Mouse (Mus musculus): Measurements from ENCODE around the gene Ptprj. TPM values are rescaled to one million over a fixed set of nuclear protein-coding genes. Genes with fewer than 3 reads are reported as not detected.

Ptprj gene
- polyA plus RNA-seq, 1 experiment from 2014 or later, result 4.9 TPM

DNA sequence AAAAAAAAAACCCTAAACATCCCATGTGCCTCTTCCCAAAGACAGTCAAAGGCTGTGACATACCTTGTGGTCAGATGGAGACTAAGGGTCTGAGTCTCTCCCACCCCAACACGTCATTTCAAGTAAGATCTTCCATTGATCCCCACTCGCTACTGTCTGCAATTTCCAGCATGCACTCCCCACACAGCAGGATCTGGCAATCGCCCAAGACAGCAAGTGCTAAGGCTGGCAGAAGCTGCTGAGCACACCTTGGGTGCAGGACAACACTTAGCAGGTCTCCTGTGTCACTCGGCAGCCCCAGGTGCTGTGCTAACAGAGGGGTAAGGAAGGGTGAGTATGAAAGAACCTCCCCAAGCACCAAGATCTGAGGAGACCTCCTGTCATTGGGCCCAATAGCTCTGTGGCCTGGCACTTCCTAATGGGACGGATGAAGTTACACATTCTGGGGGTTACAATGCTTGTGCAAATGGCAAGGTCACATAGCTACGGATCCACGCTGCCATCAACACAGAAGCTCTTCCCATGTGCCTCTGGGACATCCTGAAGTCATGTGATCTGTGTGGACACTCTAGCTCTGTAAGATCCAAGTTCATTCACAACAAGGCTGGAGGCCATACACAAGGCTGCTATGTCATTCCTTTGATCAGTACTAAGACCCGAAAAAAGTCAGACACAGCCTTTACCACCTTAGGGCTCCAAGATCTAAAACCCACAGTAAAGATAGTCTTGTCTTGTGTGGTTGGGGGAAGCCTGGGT, 13.5 kb downstream of the Ptprj start:
- H3K27me3 ChIP-seq (replicated peaks), result no peaks in the 10 kb centered on the region
- no peaks in the 10 kb centered on the region for H3K9me3 ChIP-seq
- no peaks in the 10 kb centered on the region for H3K36me3 ChIP-seq
- WGBS, result 75% methylated on average over 8 of the region's 8 CpGs
- no peak for ATAC-seq (ENCODE audit: insufficient read depth, low FRiP score, low read depth)
- H3K9ac ChIP-seq, result no peak overlapping the region
- H3K4me2 ChIP-seq, result no peak overlapping the region
- no peak overlapping the region for H3K27ac ChIP-seq
- 0 out of 2 replicates have a peak, but pooled peaks cover 14% of the 10 kb centered on the region for H3K4me1 ChIP-seq
- H3K4me3 ChIP-seq (replicated peaks), result no peak overlapping the region

DNA sequence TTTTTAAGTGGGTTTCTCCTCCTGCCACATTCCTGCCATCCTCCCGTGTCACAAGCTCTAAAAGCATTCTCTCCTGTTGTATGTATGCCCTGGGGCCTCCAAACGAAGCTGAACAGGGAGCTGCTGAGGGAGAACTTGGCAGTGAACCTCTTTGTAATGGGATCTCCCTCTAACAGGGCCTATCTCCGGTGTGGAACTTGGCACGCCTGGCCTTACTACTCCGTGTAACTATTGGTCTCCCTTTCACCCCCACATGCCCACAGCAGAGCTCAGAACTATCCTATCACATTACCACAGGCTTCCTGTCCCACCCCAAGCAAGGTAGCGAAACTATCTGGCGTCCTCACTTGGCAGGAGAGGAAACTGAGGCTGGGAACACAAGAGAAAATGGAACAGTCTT, 14.4 kb downstream of the Ptprj start:
- peak overlapping the region; percentile 33; the same call in 1 of the 2 replicates for H3K27ac ChIP-seq
- H3K4me1 ChIP-seq, result 0 out of 2 replicates have a peak, but pooled peaks cover 16% of the 10 kb centered on the region

DNA sequence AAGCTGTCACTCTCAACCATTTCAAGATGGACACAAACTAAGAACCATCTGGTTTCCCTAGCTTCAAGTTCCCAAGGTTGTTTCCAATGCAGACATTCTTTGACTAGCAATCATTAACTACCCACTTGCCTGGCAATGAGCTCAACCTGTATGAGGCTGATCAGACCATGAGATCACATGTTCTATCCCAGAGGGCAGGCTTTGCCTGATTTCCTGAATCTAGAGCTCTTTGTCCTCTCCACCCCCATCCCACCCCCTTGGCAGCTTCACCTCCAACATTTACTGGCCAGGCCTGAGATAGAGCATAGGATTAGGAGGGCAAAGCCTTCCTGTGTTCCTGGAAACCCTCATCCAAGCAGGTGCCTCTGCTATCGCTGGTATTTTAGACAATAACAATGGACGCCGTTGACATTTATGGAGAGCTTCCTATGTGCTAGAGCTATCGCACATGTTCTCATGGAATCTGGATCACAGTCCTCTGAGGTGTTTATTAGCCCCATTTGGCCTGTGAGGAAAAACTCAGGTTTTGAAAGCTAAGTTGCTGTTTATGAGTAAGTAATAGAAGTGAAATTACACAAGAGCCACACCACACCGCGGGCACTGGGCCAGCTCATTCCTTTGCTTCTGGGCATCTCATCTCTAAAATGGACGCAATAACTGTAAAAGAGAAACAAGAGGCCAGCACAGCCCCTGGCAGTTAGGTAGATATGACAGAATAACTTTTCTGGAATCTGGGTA, 15.1 kb downstream of the Ptprj start:
- Histone ChIP-seq H3K27me3 (replicated peaks) (no peaks in the 10 kb centered on the region), H3K36me3 (no peaks in the 10 kb centered on the region), H3K4me2 (no peak overlapping the region), H3K4me1 (0 out of 2 replicates have a peak, but pooled peaks cover 23% of the 10 kb centered on the region), H3K27ac (peak overlapping the region; percentile 33; the same call in 1 of the 2 replicates), H3K9me3 (no peaks in the 10 kb centered on the region), H3K9ac (no peak overlapping the region), H3K4me3 (replicated peaks) (no peak overlapping the region)
- 78% methylated on average over 7 of the region's 7 CpGs for WGBS
- peak; percentile 68 for ATAC-seq (ENCODE audit: insufficient read depth, low FRiP score, low read depth)

More for the DNA sequence above, 14.4 kb downstream of the Ptprj start:
- no peaks in the 10 kb centered on the region for H3K27me3 ChIP-seq (replicated peaks)
- no peak overlapping the region for H3K4me3 ChIP-seq (replicated peaks)
- H3K9me3 ChIP-seq, result no peaks in the 10 kb centered on the region
- H3K9ac ChIP-seq, result no peak overlapping the region
- 60% methylated on average over 7 of the region's 7 CpGs for WGBS
- H3K4me2 ChIP-seq, result no peak overlapping the region
- no peaks in the 10 kb centered on the region for H3K36me3 ChIP-seq
- peak; percentile 69; the same call in 1 of the 2 replicates for ATAC-seq (ENCODE audit: insufficient read depth, low FRiP score, low read depth)

DNA sequence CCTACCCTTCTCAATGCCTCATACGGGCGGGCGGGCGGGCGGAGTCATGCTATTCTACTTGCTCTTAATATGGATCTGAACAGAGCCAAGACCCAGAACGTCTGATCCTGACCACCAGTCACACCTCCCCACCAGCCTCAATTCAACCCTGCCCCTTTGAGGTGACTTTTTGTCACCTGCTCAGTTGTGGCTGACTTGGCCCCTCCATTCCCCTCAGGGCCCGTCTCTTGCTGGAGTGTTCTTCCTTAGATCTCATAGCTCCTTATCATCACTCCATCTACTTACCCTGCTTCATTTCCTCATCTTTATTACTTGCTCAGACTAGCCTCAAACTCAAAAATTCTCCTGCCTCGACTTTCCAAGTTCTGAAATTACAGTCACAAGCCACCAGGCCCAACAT, 15.9 kb downstream of the Ptprj start:
- Histone ChIP-seq H3K36me3 (no peaks in the 10 kb centered on the region), H3K4me2 (no peak overlapping the region), H3K4me3 (replicated peaks) (no peak overlapping the region), H3K27me3 (replicated peaks) (no peaks in the 10 kb centered on the region), H3K9ac (no peak overlapping the region), H3K27ac (no peak overlapping the region), H3K9me3 (no peaks in the 10 kb centered on the region), H3K4me1 (0 out of 2 replicates have a peak, but pooled peaks cover 24% of the 10 kb centered on the region)
- 87% methylated on average over 8 of the region's 8 CpGs for whole genome bisulfite sequencing
- ATAC-seq (ENCODE audit: insufficient read depth, low FRiP score, low read depth), result no peak

DNA sequence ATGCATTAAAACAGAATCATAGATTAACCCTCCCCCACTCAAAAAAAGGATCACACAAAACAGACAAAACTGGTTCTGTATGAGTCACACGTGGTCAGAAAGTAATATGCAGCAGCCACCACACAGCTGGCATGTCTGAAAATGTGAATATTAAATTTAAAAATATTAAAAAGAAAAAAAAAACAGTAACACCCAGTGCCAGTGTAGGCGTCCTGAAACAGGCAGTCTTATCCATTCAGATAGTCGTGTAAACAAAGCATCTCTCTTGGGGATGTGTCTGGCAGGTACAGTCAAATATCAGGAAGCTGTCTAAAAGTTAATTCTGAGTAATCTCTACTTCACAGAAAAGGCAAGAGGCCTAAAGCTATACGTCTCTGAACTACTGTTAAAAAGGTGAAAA, 17.3 kb downstream of the Ptprj start:
- H3K9ac ChIP-seq, result no peak overlapping the region
- no peak for ATAC-seq (ENCODE audit: insufficient read depth, low FRiP score, low read depth)
- 0 out of 2 replicates have a peak, but pooled peaks cover 24% of the 10 kb centered on the region for H3K4me1 ChIP-seq
- no peaks in the 10 kb centered on the region for H3K36me3 ChIP-seq
- no peak overlapping the region for H3K4me3 ChIP-seq (replicated peaks)
- H3K27me3 ChIP-seq (replicated peaks), result no peaks in the 10 kb centered on the region
- WGBS, result 56% methylated on average over 4 of the region's 4 CpGs
- no peak overlapping the region for H3K27ac ChIP-seq
- no peaks in the 10 kb centered on the region for H3K9me3 ChIP-seq
- H3K4me2 ChIP-seq, result no peak overlapping the region

DNA sequence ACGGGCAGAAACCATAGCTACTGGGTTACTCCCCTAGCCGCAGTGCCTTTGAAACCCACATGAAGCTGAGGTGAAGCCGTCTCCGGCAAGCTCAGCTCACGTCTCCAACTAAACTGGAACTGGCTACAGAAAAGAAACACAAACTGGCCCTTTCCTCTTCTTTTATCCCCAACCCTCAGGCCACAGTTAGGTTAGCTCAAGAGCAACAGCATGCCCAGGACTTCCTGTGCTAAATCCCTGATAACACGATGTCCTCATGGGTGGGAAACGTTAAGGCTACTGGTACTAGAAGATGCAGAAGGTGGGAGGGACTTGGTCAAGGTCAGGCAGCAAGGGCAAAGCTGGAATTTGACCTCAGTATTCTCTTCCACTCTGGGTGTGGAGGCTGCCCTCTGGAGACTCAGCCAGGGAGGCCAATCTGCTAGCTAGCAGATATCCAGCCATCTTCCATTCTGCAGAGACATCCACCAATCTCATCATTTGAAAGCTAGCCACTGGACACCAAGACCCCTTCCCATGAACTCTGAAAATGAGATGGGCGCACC, 18.2 kb downstream of the Ptprj start:
- Histone ChIP-seq H3K4me1 (0 out of 2 replicates have a peak, but pooled peaks cover 24% of the 10 kb centered on the region), H3K4me3 (replicated peaks) (no peak overlapping the region), H3K27me3 (replicated peaks) (no peaks in the 10 kb centered on the region), H3K4me2 (no peak overlapping the region), H3K9ac (no peak overlapping the region), H3K9me3 (no peaks in the 10 kb centered on the region), H3K27ac (no peak overlapping the region), H3K36me3 (no peaks in the 10 kb centered on the region)
- WGBS, result 64% methylated on average over 8 of the region's 8 CpGs
- no peak for ATAC-seq (ENCODE audit: insufficient read depth, low FRiP score, low read depth)

DNA sequence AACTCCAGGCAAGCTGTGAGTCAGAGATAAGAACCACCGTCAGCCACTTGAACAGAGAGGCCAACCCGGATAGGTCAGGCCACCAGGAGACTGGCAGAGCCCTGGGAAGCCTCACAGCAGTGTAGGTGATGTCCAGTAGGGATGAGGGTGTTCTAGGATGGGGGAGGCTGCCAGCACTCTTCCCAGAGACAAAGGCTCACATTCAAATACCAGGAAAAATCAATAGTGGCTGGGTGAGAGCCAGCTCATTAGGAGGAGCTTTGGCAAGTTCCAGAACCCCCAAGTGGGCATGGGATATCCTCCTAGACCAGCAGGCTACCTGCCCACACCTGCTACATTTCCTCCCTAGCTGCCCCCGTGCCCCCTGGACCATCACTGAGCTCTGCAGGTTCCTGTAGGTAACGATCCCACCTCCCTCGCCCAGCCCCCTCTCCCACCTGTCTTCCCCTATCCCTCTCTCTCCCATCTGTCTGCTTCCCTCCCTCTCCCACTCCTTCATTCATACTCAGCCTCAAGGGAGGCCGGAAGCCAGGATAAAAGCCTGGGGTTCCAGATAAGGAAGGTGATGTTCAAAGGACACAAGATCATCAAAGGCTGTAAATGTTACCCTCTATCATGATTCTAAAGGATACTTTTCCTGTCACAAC, 20.1 kb downstream of the Ptprj start:
- Histone ChIP-seq H3K9me3 (no peaks in the 10 kb centered on the region), H3K4me1 (0 out of 2 replicates have a peak, but pooled peaks cover 11% of the 10 kb centered on the region), H3K9ac (no peak overlapping the region), H3K36me3 (no peaks in the 10 kb centered on the region), H3K4me2 (no peak overlapping the region), H3K27ac (peak overlapping the region; percentile 54; the same call in 1 of the 2 replicates), H3K27me3 (replicated peaks) (no peaks in the 10 kb centered on the region), H3K4me3 (replicated peaks) (no peak overlapping the region)
- peak; percentile 91 for ATAC-seq (ENCODE audit: insufficient read depth, low FRiP score, low read depth)
- 44% methylated on average over 6 of the region's 6 CpGs for WGBS

DNA sequence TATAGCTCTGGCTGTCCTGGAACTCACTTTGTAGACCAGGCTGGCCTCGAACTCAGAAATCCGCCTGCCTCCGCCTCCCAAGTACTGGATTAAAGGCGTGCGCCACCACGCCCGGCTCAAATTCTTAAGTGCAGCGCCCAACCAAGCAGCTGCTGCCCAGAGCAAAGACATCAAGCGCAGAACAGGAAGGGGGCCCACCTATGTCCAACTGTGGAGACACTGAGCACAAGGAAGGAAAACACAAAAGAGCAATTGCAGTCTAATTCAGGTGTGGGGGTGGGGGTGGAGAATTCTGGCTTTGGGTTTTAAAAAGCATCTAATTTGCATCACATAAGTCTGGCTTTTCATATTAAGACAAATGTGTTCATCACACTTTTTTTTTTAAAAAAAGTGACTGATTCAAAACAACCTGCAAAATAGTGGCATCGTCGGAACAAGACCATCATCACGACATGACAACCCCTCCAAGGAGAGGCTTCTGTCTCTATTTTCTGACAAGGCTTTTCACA, 20.7 kb downstream of the Ptprj start:
- H3K9me3 ChIP-seq, result no peaks in the 10 kb centered on the region
- no peaks in the 10 kb centered on the region for H3K27me3 ChIP-seq (replicated peaks)
- no peak overlapping the region for H3K4me2 ChIP-seq
- H3K4me1 ChIP-seq, result 0 out of 2 replicates have a peak, but pooled peaks cover 11% of the 10 kb centered on the region
- peak overlapping the region; percentile 54; the same call in 1 of the 2 replicates for H3K27ac ChIP-seq
- H3K9ac ChIP-seq, result no peak overlapping the region
- no peak overlapping the region for H3K4me3 ChIP-seq (replicated peaks)
- ATAC-seq (ENCODE audit: insufficient read depth, low FRiP score, low read depth), result no peak
- 83% methylated on average over 12 of the region's 12 CpGs for WGBS
- H3K36me3 ChIP-seq, result no peaks in the 10 kb centered on the region

DNA sequence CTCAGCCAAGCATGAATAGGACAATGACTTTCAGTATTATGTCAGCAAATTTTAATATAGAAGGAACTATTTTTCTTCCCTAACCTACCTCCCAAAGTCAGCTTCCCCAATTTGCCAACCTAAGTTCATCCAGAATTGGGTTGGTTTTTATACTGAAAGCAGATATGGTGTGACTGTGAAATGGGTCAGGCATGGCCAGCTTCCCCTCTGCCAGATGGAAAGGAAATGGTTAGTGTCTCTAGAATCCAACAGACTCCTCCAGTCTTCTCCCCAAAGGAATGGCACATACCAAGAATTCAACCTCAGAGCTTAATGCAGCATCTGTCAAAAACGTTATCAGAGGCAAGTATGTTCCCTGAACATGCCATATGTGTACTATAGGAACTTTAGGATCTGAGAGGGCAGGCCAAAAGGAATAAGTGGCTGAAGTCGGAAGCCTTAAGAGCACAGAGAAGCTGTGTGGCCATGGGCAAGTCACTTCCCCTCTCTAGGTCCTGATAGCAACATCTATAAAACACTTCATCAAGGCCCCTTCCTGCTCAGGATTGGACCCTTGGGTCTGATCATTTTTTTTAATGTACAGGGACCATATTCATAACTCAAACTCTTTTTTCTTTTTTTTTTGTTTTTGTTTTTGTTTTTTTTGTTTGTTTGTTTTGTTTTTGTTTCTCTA, 21.3 kb downstream of the Ptprj start:
- Histone ChIP-seq H3K4me1 (0 out of 2 replicates have a peak, but pooled peaks cover 11% of the 10 kb centered on the region), H3K9ac (no peak overlapping the region), H3K27me3 (replicated peaks) (no peaks in the 10 kb centered on the region), H3K36me3 (no peaks in the 10 kb centered on the region), H3K27ac (0 out of 2 replicates have a peak overlapping the region, but pooled peaks have one; percentile 54), H3K4me3 (replicated peaks) (no peak overlapping the region), H3K4me2 (no peak overlapping the region), H3K9me3 (no peaks in the 10 kb centered on the region)
- WGBS, result 77% methylated on average over 2 of the region's 2 CpGs
- no peak for ATAC-seq (ENCODE audit: insufficient read depth, low FRiP score, low read depth)

DNA sequence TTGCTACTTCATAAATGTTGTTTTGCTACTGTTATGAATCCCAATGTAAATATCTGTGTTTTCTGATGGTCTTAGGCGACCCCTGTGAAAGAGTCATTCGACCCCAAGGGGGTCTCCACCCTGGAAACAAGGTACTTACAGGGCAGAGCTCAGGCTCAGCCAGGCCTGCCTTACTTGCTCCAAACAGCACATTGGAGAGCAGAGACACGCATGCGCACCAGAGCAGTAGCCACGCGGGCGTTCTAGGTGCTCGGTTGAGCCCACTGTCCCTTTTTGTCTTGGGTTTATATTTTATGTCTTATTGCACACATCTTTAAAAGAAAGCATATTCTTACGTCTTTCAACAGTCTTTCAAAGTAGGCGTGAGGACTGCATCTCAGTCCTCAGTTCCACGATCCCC, 22.1 kb downstream of the Ptprj start:
- Histone ChIP-seq H3K4me3 (replicated peaks) (no peak overlapping the region), H3K27me3 (replicated peaks) (no peaks in the 10 kb centered on the region), H3K36me3 (no peaks in the 10 kb centered on the region), H3K9me3 (no peaks in the 10 kb centered on the region), H3K9ac (no peak overlapping the region), H3K4me1 (0 out of 2 replicates have a peak, but pooled peaks cover 11% of the 10 kb centered on the region), H3K27ac (no peak overlapping the region), H3K4me2 (no peak overlapping the region)
- no peak for ATAC-seq (ENCODE audit: insufficient read depth, low FRiP score, low read depth)
- 84% methylated on average over 11 of the region's 11 CpGs for WGBS

DNA sequence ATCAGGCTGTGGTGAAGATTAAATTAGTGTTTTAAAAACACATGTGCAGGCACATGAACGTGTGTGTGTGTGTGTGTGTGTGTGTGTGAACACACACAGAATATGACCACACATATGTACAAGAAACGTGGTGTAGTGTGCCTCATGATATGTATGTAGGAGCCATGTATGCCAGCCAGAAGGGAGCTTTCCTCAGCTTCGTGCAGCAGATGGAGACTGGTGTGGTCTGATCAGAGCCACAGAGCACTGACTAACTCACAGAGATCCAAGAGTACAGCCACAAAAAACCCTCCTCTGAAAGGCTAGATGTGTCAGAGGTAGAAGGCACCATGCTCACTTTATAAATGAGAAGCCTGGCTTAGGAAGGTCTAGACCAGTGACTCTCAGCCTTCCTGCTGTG, 22.5 kb downstream of the Ptprj start:
- H3K27ac ChIP-seq, result no peak overlapping the region
- 0 out of 2 replicates have a peak, but pooled peaks cover 11% of the 10 kb centered on the region for H3K4me1 ChIP-seq
- WGBS, result 68% methylated on average over 3 of the region's 3 CpGs
- H3K4me2 ChIP-seq, result no peak overlapping the region
- no peak overlapping the region for H3K4me3 ChIP-seq (replicated peaks)
- H3K9me3 ChIP-seq, result no peaks in the 10 kb centered on the region
- ATAC-seq (ENCODE audit: insufficient read depth, low FRiP score, low read depth), result no peak
- H3K9ac ChIP-seq, result no peak overlapping the region
- no peaks in the 10 kb centered on the region for H3K36me3 ChIP-seq
- H3K27me3 ChIP-seq (replicated peaks), result no peaks in the 10 kb centered on the region

All from stomach, embryonic 15.5 days (tissue).